Mouse (Mus musculus): ENCODE results near the gene Ccdc82. TPM values are rescaled to one million over a fixed set of nuclear protein-coding genes. Genes with fewer than 3 reads are reported as not detected.
A peak's percentile ranks its signal among the peaks of the same experiment; 100 is the strongest.

Ccdc82 gene
- 7.3 and 7.7 TPM in 2 replicates for polyA plus RNA-seq (2014; fragmentation: Nextera tagmentation; extraction: Ambion mirVana)

DNA sequence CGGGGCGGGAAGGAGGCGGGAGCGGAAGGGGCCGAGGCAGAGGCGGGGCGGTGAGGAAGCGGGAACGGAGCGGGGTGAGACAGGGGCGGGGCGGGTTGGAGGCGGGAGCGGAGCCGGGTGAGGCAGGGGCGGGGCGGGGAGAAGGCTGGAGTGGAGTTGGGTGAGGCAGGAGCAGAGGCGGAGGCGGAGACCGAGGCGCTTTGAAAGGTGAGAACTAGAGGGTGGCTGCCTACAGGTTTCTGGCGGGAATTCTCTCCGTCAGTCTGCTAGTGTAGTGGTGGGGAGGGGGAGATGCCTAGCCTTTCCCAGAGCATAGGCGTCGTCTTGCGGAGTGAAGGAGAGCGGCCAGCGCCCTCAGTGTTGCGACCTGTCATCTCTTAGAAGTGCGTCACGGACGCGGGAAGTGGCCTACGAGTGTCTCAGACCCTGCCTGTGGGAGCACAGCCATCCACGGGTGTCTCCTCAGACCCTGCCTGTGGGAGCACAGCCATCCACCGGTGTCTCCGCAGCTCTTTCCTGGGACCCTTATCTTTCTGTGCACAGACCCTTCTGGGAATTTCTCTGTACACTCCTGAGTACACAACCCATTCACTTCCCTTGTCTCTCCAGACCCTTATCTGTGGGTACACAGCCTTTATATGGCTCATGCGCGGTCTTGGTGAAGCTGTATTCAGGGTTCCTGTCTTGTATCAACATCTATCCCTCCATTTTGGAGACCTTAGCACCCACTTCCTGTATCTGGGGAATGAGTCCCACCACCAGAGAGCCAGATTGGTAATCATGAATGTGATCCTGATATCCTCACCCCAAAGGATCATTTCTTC lies at the start of gene Ccdc82:
TSS of gene Ccdc82 (plus strand) at position 141 of the 824 bp plus-strand sequence.
- DNase-seq (ENCODE audit: low spot score) (peak; percentile 94), ATAC-seq (replicated peaks; ENCODE audit: insufficient number of reproducible peaks, low FRiP score, low TSS enrichment, low read depth) (peak; percentile 100)
- Histone ChIP-seq H3K4me2 (ENCODE audit: low read depth, low read length) (peak within 1 kb of the TSS; percentile 79), H3K9ac (replicated peaks; ENCODE audit: low read length) (peak within 1 kb of the TSS; percentile 69), H3K4me3 (ENCODE audit: low read depth, low read length) (peak within 1 kb of the TSS; percentile 55), H3K36me3 (replicated peaks; ENCODE audit: control insufficient read depth, insufficient read depth, low read depth, low read length) (no peaks in the 10 kb centered on the region; the same call in 1 of the 2 replicates), H3K27me3 (ENCODE audit: control insufficient read depth, insufficient read depth, low read length) (no peaks in the 10 kb centered on the region), H3K4me1 (ENCODE audit: control insufficient read depth, insufficient read depth, low read length) (no peaks in the 10 kb centered on the region), H3K27ac (replicated peaks; ENCODE audit: low read depth, low read length) (peak within 1 kb of the TSS; percentile 75), H3K9me3 (replicated peaks; ENCODE audit: control insufficient read depth, low read length) (no peaks in the 10 kb centered on the region)
- WGBS, result 3% methylated on average over 30 of the region's 39 CpGs

DNA sequence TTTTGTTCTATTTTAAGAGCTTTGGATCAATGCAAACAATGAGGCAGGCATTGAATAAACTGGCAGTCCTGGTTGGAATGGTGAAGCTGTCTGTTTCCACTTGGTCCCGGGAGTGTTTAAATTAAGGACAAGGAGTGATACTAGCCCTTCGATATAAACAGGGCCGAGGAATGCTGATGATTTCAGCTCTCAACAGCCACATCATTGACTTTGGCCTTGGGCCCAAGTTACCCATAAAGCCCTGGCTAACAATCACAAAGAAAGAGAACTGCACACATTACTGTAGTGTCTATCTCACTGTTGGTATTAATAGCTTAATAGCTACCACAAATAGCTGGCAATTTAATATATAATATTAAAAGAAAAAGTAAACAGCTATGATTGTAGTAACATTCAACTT lies 46.7 kb upstream of the Ccdc82 start:
- H3K4me1 ChIP-seq (ENCODE audit: control insufficient read depth, insufficient read depth, low read length), result no peaks in the 10 kb centered on the region

DNA sequence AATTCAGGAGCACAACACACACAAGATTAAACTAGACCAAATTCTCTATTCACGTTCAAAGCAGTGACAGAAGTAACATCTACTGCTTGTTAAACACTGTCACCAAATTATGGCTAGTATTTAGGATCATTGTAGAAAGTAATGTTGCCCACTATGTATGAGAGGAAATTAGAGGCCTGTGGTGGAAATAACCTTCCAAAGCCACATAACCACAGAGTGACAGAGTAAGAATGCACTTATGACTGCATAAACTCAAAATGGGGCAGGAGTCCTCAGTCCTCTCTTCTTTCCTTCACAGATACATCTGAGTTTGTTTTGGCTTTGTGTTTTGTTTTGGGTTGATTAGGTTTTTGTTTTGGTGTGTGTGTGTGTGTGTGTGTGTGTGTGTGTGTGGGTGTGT lies 43.6 kb upstream of the Ccdc82 start:
- DNase-seq (ENCODE audit: low spot score) (no peak), ATAC-seq (replicated peaks; ENCODE audit: insufficient number of reproducible peaks, low FRiP score, low TSS enrichment, low read depth) (no peak)
- H3K9me3 ChIP-seq (replicated peaks; ENCODE audit: control insufficient read depth, low read length), result no peaks in the 10 kb centered on the region
- 78% methylated on average over 1 of the region's 1 CpGs for WGBS
- no peaks in the 10 kb centered on the region for H3K4me1 ChIP-seq (ENCODE audit: control insufficient read depth, insufficient read depth, low read length)
- H3K9ac ChIP-seq (replicated peaks; ENCODE audit: low read length), result no peak overlapping the region
- H3K27me3 ChIP-seq (ENCODE audit: control insufficient read depth, insufficient read depth, low read length), result no peaks in the 10 kb centered on the region
- no peaks in the 10 kb centered on the region for H3K36me3 ChIP-seq (replicated peaks; ENCODE audit: control insufficient read depth, insufficient read depth, low read depth, low read length)
- no peak overlapping the region for H3K27ac ChIP-seq (replicated peaks; ENCODE audit: low read depth, low read length)
- H3K4me2 ChIP-seq (ENCODE audit: low read depth, low read length), result no peak overlapping the region
- no peak overlapping the region for H3K4me3 ChIP-seq (ENCODE audit: low read depth, low read length)

More for the DNA sequence above, 46.7 kb upstream of the Ccdc82 start:
- Histone ChIP-seq H3K36me3 (replicated peaks; ENCODE audit: control insufficient read depth, insufficient read depth, low read depth, low read length) (no peaks in the 10 kb centered on the region), H3K9me3 (replicated peaks; ENCODE audit: control insufficient read depth, low read length) (no peaks in the 10 kb centered on the region), H3K9ac (replicated peaks; ENCODE audit: low read length) (no peak overlapping the region), H3K4me3 (ENCODE audit: low read depth, low read length) (no peak overlapping the region), H3K27ac (replicated peaks; ENCODE audit: low read depth, low read length) (no peak overlapping the region), H3K27me3 (ENCODE audit: control insufficient read depth, insufficient read depth, low read length) (no peaks in the 10 kb centered on the region), H3K4me2 (ENCODE audit: low read depth, low read length) (no peak overlapping the region)
- no peak for ATAC-seq (replicated peaks; ENCODE audit: insufficient number of reproducible peaks, low FRiP score, low TSS enrichment, low read depth)
- WGBS, result 86% methylated on average over 3 of the region's 3 CpGs
- no peak for DNase-seq (ENCODE audit: low spot score)

DNA sequence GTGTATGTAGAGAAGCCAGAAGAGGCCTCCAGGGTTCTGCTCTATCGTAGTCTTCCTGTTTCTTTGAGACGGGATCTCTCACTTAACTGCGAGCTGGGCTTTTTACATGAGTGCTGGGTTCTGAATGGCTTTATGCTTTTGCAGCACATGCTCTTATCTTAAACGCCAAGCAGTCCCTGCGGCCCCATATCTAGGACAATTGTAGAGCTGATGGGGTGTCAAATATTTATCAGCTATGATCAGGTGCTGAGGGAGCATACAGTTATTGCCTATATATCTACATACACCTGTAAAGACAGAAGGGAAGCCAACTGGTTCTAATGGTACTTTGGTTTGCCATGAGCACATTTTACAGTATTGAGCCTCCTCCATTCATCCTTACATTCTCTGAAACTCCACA lies 43.1 kb upstream of the Ccdc82 start:
- H3K36me3 ChIP-seq (replicated peaks; ENCODE audit: control insufficient read depth, insufficient read depth, low read depth, low read length), result no peaks in the 10 kb centered on the region
- no peak overlapping the region for H3K9ac ChIP-seq (replicated peaks; ENCODE audit: low read length)
- no peaks in the 10 kb centered on the region for H3K4me1 ChIP-seq (ENCODE audit: control insufficient read depth, insufficient read depth, low read length)
- ATAC-seq (replicated peaks; ENCODE audit: insufficient number of reproducible peaks, low FRiP score, low TSS enrichment, low read depth) (no peak), DNase-seq (ENCODE audit: low spot score) (no peak)
- no peaks in the 10 kb centered on the region for H3K9me3 ChIP-seq (replicated peaks; ENCODE audit: control insufficient read depth, low read length)
- H3K4me2 ChIP-seq (ENCODE audit: low read depth, low read length), result no peak overlapping the region
- no peaks in the 10 kb centered on the region for H3K27me3 ChIP-seq (ENCODE audit: control insufficient read depth, insufficient read depth, low read length)
- no peak overlapping the region for H3K4me3 ChIP-seq (ENCODE audit: low read depth, low read length)
- H3K27ac ChIP-seq (replicated peaks; ENCODE audit: low read depth, low read length), result no peak overlapping the region
- WGBS, result 90% methylated on average over 5 of the region's 5 CpGs

DNA sequence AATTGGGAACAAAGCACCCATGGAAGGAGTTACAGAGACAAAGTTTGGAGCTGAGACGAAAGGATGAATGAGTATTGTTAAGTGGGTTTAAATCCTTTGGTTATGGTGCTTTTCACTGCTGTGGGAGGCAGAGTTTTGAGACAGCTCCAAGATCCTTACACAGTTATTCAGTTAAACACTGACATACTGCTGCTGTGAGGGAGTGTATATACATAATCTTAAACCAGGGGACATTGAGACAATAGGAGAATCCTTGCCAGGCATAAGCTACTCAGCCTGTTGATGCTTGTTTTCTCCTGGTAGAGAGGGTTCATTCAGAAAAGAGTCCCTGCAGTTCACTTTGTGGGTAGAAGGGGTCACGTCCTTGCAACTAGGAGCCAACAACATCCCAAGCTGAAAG lies 40.4 kb upstream of the Ccdc82 start:
- H3K27ac ChIP-seq (replicated peaks; ENCODE audit: low read depth, low read length), result no peak overlapping the region
- H3K4me2 ChIP-seq (ENCODE audit: low read depth, low read length), result no peak overlapping the region
- H3K9me3 ChIP-seq (replicated peaks; ENCODE audit: control insufficient read depth, low read length), result no peaks in the 10 kb centered on the region
- no peaks in the 10 kb centered on the region for H3K36me3 ChIP-seq (replicated peaks; ENCODE audit: control insufficient read depth, insufficient read depth, low read depth, low read length)
- 52% methylated on average over 2 of the region's 2 CpGs for WGBS
- H3K27me3 ChIP-seq (ENCODE audit: control insufficient read depth, insufficient read depth, low read length), result no peaks in the 10 kb centered on the region
- H3K4me3 ChIP-seq (ENCODE audit: low read depth, low read length), result no peak overlapping the region
- no peak for ATAC-seq (replicated peaks; ENCODE audit: insufficient number of reproducible peaks, low FRiP score, low TSS enrichment, low read depth)
- no peak for DNase-seq (ENCODE audit: low spot score)
- H3K4me1 ChIP-seq (ENCODE audit: control insufficient read depth, insufficient read depth, low read length), result no peaks in the 10 kb centered on the region
- H3K9ac ChIP-seq (replicated peaks; ENCODE audit: low read length), result no peak overlapping the region

DNA sequence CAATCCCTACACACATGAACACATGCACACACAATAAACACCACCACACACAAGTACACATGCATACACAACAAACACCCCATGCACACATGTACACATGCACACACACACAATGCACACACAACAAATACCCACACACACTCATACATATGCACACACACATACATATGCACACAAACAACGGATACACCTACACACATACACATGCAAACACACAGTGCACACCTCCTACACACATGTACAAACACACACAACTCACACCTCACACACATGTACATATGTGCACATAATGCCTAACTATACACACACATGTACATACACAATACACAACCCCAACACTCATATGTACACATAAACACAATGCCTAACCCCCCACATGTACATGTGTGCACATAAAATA lies 20.9 kb upstream of the Ccdc82 start:
- DNase-seq (ENCODE audit: low spot score), result no peak
- no peak overlapping the region for H3K4me3 ChIP-seq (ENCODE audit: low read depth, low read length)
- H3K9ac ChIP-seq (replicated peaks; ENCODE audit: low read length), result no peak overlapping the region
- no peaks in the 10 kb centered on the region for H3K27me3 ChIP-seq (ENCODE audit: control insufficient read depth, insufficient read depth, low read length)
- no peaks in the 10 kb centered on the region for H3K4me1 ChIP-seq (ENCODE audit: control insufficient read depth, insufficient read depth, low read length)
- 84% methylated on average over 1 of the region's 1 CpGs for WGBS
- no peak for ATAC-seq (replicated peaks; ENCODE audit: insufficient number of reproducible peaks, low FRiP score, low TSS enrichment, low read depth)
- H3K4me2 ChIP-seq (ENCODE audit: low read depth, low read length), result no peak overlapping the region
- H3K9me3 ChIP-seq (replicated peaks; ENCODE audit: control insufficient read depth, low read length), result no peaks in the 10 kb centered on the region
- H3K27ac ChIP-seq (replicated peaks; ENCODE audit: low read depth, low read length), result no peak overlapping the region
- no peaks in the 10 kb centered on the region for H3K36me3 ChIP-seq (replicated peaks; ENCODE audit: control insufficient read depth, insufficient read depth, low read depth, low read length)

DNA sequence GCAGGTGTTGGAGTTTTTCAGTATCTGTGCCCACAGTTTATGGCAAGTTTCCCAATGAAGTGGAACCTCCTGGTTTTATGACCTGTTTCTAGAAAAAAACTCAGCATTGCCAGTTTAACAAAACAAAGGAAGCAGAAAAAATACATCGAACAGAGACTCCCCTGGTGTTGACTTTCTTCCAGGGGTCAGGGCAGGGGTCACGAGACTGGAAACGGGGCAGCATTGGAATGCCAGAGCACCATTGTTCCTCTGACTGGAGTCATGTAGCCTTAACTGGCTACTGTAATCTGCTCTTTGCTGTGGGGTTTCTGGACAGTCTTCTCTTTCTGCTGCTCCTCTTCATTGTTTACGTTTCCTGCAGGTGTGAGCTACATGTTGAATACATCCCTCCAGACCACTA lies 16.2 kb upstream of the Ccdc82 start:
- no peak for ATAC-seq (replicated peaks; ENCODE audit: insufficient number of reproducible peaks, low FRiP score, low TSS enrichment, low read depth)

DNA sequence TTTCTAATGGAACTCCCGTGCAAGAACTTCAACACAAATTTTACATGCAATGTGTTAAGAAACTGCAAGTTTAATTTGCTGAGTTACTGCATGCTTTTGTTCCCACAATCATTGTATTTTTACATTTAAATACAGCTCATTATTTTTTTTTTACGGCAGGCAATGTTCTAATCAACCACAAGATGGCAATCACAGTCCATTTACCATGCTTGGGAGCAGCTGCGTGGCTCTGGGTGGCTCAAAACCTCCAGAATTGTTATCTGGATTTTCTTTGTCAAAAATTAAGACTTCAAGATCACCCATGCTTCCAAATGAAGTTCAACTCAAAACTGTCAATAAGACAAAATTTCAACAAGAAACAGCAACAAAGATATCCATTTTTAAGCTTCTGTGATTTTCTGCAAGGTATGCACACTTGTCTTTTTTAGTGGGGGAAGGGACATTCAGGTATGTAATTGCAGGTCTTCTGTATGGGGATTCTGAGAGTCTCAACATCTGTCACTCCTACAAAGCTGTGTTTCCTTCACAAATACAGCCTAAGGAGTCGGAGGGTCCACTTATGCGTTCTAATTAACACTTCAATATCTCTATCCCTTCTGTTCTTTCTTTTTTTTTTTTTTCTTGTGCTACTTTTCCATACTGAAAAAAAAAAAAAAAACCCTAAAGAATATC lies 15.1 kb upstream of the Ccdc82 start:
- Histone ChIP-seq H3K9me3 (replicated peaks; ENCODE audit: control insufficient read depth, low read length) (no peaks in the 10 kb centered on the region), H3K27me3 (ENCODE audit: control insufficient read depth, insufficient read depth, low read length) (no peaks in the 10 kb centered on the region), H3K27ac (replicated peaks; ENCODE audit: low read depth, low read length) (no peak overlapping the region), H3K4me1 (ENCODE audit: control insufficient read depth, insufficient read depth, low read length) (no peaks in the 10 kb centered on the region), H3K36me3 (replicated peaks; ENCODE audit: control insufficient read depth, insufficient read depth, low read depth, low read length) (no peaks in the 10 kb centered on the region), H3K4me2 (ENCODE audit: low read depth, low read length) (no peak overlapping the region), H3K4me3 (ENCODE audit: low read depth, low read length) (no peak overlapping the region), H3K9ac (replicated peaks; ENCODE audit: low read length) (no peak overlapping the region)
- DNase-seq (ENCODE audit: low spot score) (peak; percentile 78), ATAC-seq (replicated peaks; ENCODE audit: insufficient number of reproducible peaks, low FRiP score, low TSS enrichment, low read depth) (no peak)
- WGBS, result 23% methylated on average over 5 of the region's 5 CpGs

More for the DNA sequence above, 16.2 kb upstream of the Ccdc82 start:
- Histone ChIP-seq H3K27me3 (ENCODE audit: control insufficient read depth, insufficient read depth, low read length) (no peaks in the 10 kb centered on the region), H3K4me2 (ENCODE audit: low read depth, low read length) (no peak overlapping the region), H3K36me3 (replicated peaks; ENCODE audit: control insufficient read depth, insufficient read depth, low read depth, low read length) (no peaks in the 10 kb centered on the region), H3K9ac (replicated peaks; ENCODE audit: low read length) (no peak overlapping the region), H3K9me3 (replicated peaks; ENCODE audit: control insufficient read depth, low read length) (no peaks in the 10 kb centered on the region), H3K4me3 (ENCODE audit: low read depth, low read length) (no peak overlapping the region), H3K4me1 (ENCODE audit: control insufficient read depth, insufficient read depth, low read length) (no peaks in the 10 kb centered on the region), H3K27ac (replicated peaks; ENCODE audit: low read depth, low read length) (no peak overlapping the region)
- 3% methylated on average over 4 of the region's 4 CpGs for WGBS
- DNase-seq (ENCODE audit: low spot score), result no peak

All from embryonic facial prominence, embryonic 11.5 days (tissue).